Mouse (Mus musculus) liver, embryonic 18 days (tissue): ENCODE data around the gene Unc45a. TPM values are rescaled to one million over a fixed set of nuclear protein-coding genes. Genes with fewer than 3 reads are reported as not detected.

ENCODE experiments used
- polyA plus RNA-seq: library from polyadenylated mRNA; depleted of rRNA; stranded (reverse); fragments of >200 nt; gene quantifications from 2 replicates; pipeline ENCODE4 v1.2.3, GENCODE M21; 2012; rRNA removed

Gene Unc45a
- polyA plus RNA-seq, result 8.7 and 9.3 TPM in 2 replicates

GRCm38 (mm10) chr7:80340793-80341192, at the start of gene Unc45a:
TSS of gene Unc45a (minus strand) at chr7:80341005.

GRCm38 (mm10) chr7:80387633-80388543, 47.1 kb upstream of the Unc45a start, which contains the start of gene Fes:
TSS of gene Fes (minus strand) at chr7:80387946.

GRCm38 (mm10) chr7:80371041-80371751, 30.4 kb upstream of the Unc45a start, which contains the start of gene Man2a2:
TSS of gene Man2a2 (minus strand) at chr7:80371375.

GRCm38 (mm10) chr7:80342858-80343257, 2.1 kb upstream of the Unc45a start, which contains the start of gene Hddc3:
TSS of gene Hddc3 (plus strand) at chr7:80343104.

GRCm38 (mm10) chr7:80324043-80324815, 16.6 kb downstream of the Unc45a start, which contains the start of gene Rccd1:
TSS of gene Rccd1 (minus strand) at chr7:80324454.

GRCm38 (mm10) chr7:80294062-80294763, 46.6 kb downstream of the Unc45a start, which contains the start of gene Prc1:
TSS of gene Prc1 (plus strand) at chr7:80294450.

Other genes with a start within 250 kb of the Unc45a start
- 171 and 185 TPM in 2 replicates for gene Idh2, start 225.6 kb downstream of the Unc45a start, polyA plus RNA-seq
- 4.6 TPM in 2 replicates for gene Sema4b, start 154.2 kb downstream of the Unc45a start, polyA plus RNA-seq
- gene Cib1, start 108.2 kb downstream of the Unc45a start, polyA plus RNA-seq, result 40.6 and 46.2 TPM in 2 replicates
- 0.88 and 0.94 TPM in 2 replicates for gene Gdpgp1, start 108.1 kb downstream of the Unc45a start, polyA plus RNA-seq
- 0.23 and 0.31 TPM in 2 replicates for gene Ttll13, start 94.6 kb downstream of the Unc45a start, polyA plus RNA-seq
- 21.6 and 24.3 TPM in 2 replicates for gene Ngrn, start 79.8 kb downstream of the Unc45a start, polyA plus RNA-seq
- gene Vps33b, start 71.4 kb downstream of the Unc45a start, polyA plus RNA-seq, result 5.3 and 5.8 TPM in 2 replicates
- gene Prc1, start 46.6 kb downstream of the Unc45a start, polyA plus RNA-seq, result 38.5 and 42.6 TPM in 2 replicates
- gene Rccd1, start 16.6 kb downstream of the Unc45a start, polyA plus RNA-seq, result 4.3 TPM in 2 replicates
- gene Hddc3, start 2.1 kb upstream of the Unc45a start, polyA plus RNA-seq, result 8.4 and 8.9 TPM in 2 replicates
- gene Man2a2, start 30.4 kb upstream of the Unc45a start, polyA plus RNA-seq, result 8.5 and 10.6 TPM in 2 replicates
- 17.6 and 24.7 TPM in 2 replicates for gene Fes, start 46.9 kb upstream of the Unc45a start, polyA plus RNA-seq
- 22.4 and 27.7 TPM in 2 replicates for gene Furin, start 64.4 kb upstream of the Unc45a start, polyA plus RNA-seq
- gene Blm, start 194.1 kb upstream of the Unc45a start, polyA plus RNA-seq, result 9.6 and 11.2 TPM in 2 replicates